Mouse (Mus musculus) stomach, embryonic 14.5 days (tissue): ENCODE data around the gene Osgin1. TPM values are rescaled to one million over a fixed set of nuclear protein-coding genes. Genes with fewer than 3 reads are reported as not detected.

ENCODE experiments used
- ATAC-seq: fragments of 200-750 bp; cut with Nextera tagmentation; 2 replicates; pipeline ENCODE4 v1.8.0; 2017; ENCODE audit warnings: low read depth, moderate TSS enrichment; ENCODE audit not compliant: insufficient number of reproducible peaks, insufficient read depth, low FRiP score
- H3K27ac ChIP-seq: fragments of 300-500 bp; sonication (generic); 2 replicates; pipeline ENCODE4 v1.5.1; 2014; ENCODE audit warnings: mild to moderate bottlenecking, low read length, moderate library complexity, mixed read lengths
- H3K27me3 ChIP-seq: fragments of 300-500 bp; sonication (generic); 2 replicates; pipeline ENCODE4 v1.6.1; 2014; ENCODE audit warnings: low read length, control low read depth, mixed read lengths; ENCODE audit not compliant: control insufficient read depth, insufficient read depth
- H3K36me3 ChIP-seq: fragments of 300-500 bp; sonication (generic); 2 replicates; pipeline ENCODE4 v1.6.1; 2014; ENCODE audit warnings: mild to moderate bottlenecking, control low read depth, low read length, moderate library complexity, mixed read lengths; ENCODE audit not compliant: control insufficient read depth, insufficient read depth
- H3K4me1 ChIP-seq: fragments of 300-500 bp; sonication (generic); 2 replicates; pipeline ENCODE4 v1.6.1; 2014; ENCODE audit warnings: low read length, control low read depth, mixed read lengths; ENCODE audit not compliant: control insufficient read depth, insufficient read depth
- H3K4me2 ChIP-seq: fragments of 300-500 bp; sonication (generic); replicated peaks from 2 replicates; pipeline ENCODE4 v1.6.1; 2014; ENCODE audit warnings: low read depth, low read length, control low read depth
- H3K4me3 ChIP-seq: fragments of 300-500 bp; sonication (generic); 2 replicates; pipeline ENCODE4 v1.5.1; 2014; ENCODE audit warnings: low read depth, low read length, control low read depth
- H3K9ac ChIP-seq: fragments of 300-500 bp; sonication (generic); replicated peaks from 2 replicates; pipeline ENCODE4 v1.6.1; 2014; ENCODE audit warnings: low read depth, mild to moderate bottlenecking, control low read depth, low read length, moderate library complexity, mixed read lengths
- H3K9me3 ChIP-seq: fragments of 300-500 bp; sonication (generic); 2 replicates; pipeline ENCODE4 v1.6.1; 2016; ENCODE audit warnings: low read depth, low read length, control low read depth; ENCODE audit not compliant: control insufficient read depth
- WGBS: fragments of 180-500 bp; shearing (Covaris S2); extraction: QIAGEN DNeasy Blood & Tissue Kit; methylation state at CpG from one replicate; pipeline ENCODE4 v1.1.7; 2014; 5-methylcytosine and 5-hydroxymethylcytosine counted together
- polyA plus RNA-seq: library from polyadenylated mRNA; unstranded; fragments of >200 nt; fragmentation: Nextera tagmentation; extraction: Ambion mirVana; gene quantifications from 2 replicates; pipeline ENCODE4 v1.2.1, GENCODE M21; 2014

Gene Osgin1
- 2.3 and 3.7 TPM in 2 replicates for polyA plus RNA-seq

GRCm38 (mm10) chr8:119433582-119434174, at the start of gene Osgin1:
Osgin1 (plus strand) TSS chr8:119434124.
- no peaks in the 10 kb centered on the region for H3K36me3 ChIP-seq
- H3K9me3 ChIP-seq: no peaks in the 10 kb centered on the region
- H3K9ac ChIP-seq: no peak within 1 kb of the TSS
- H3K4me3 ChIP-seq: no peak within 1 kb of the TSS
- H3K4me1 ChIP-seq: peaks cover 12% of the 10 kb centered on the region; the same call in 1 of the 2 replicates
- WGBS: 89% methylated on average over 13 of the region's 13 CpGs
- no peak within 1 kb of the TSS for H3K4me2 ChIP-seq
- H3K27me3 ChIP-seq: no peaks in the 10 kb centered on the region
- no peak within 1 kb of the TSS for H3K27ac ChIP-seq
- ATAC-seq: no peak

DNA sequence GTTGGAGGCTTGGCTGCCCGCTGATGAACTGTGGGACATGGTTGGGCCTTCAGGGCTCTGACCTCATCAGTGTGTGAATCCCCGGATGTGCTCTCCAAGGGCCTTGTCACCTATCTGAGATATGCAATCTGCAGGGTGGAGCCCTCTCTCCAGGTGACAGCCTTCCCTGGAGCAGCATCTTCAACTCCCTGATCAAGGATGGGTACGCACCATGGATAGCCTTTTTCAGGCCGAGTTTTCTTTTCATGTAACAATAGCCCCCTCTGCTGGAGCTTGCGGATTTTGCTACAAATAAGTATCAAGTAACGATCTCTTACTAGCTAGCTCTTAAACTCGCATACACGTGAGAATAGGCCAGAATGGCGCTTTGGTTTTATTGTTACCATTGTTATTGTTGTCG, 49.4 kb upstream of the Osgin1 start:
- ATAC-seq: peak; percentile 42; the same call in 1 of the 2 replicates
- Histone ChIP-seq H3K4me3 (no peak overlapping the region), H3K4me1 (no peaks in the 10 kb centered on the region), H3K4me2 (no peak overlapping the region), H3K27me3 (no peaks in the 10 kb centered on the region), H3K27ac (no peak overlapping the region), H3K36me3 (no peaks in the 10 kb centered on the region), H3K9ac (no peak overlapping the region), H3K9me3 (no peaks in the 10 kb centered on the region)
- 26% methylated on average over 10 of the region's 10 CpGs for WGBS

DNA sequence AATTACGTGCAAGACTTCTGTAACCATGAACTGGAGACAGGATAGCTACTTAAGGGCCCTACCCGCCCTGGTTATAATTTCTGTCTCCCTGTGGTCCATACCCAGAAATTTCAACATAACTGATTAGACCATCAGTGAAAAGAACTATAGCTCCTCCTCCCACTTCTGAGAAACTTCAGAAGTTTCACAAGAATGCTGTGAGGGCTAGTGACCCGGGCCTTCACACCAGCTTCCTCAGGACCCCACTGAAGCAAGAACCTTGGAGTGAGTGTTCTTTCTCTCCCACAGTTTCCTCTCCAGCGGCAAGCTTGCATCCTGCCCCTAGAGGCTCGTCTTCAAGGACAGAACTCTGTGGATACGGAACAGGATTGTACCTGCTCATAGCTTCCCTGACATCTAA, 48.1 kb upstream of the Osgin1 start:
- H3K27me3 ChIP-seq: no peaks in the 10 kb centered on the region
- WGBS: 74% methylated on average over 6 of the region's 6 CpGs
- H3K9ac ChIP-seq: no peak overlapping the region
- H3K4me1 ChIP-seq: no peaks in the 10 kb centered on the region
- no peak overlapping the region for H3K4me2 ChIP-seq
- no peaks in the 10 kb centered on the region for H3K36me3 ChIP-seq
- no peak overlapping the region for H3K4me3 ChIP-seq
- no peak for ATAC-seq
- no peak overlapping the region for H3K27ac ChIP-seq
- H3K9me3 ChIP-seq: no peaks in the 10 kb centered on the region

GRCm38 (mm10) chr8:119386988-119387387, 46.9 kb upstream of the Osgin1 start:
- Histone ChIP-seq H3K4me1 (no peaks in the 10 kb centered on the region), H3K27me3 (no peaks in the 10 kb centered on the region), H3K36me3 (no peaks in the 10 kb centered on the region), H3K9ac (no peak overlapping the region), H3K9me3 (no peaks in the 10 kb centered on the region), H3K4me3 (no peak overlapping the region), H3K4me2 (no peak overlapping the region), H3K27ac (no peak overlapping the region)
- 74% methylated on average over 6 of the region's 6 CpGs for WGBS
- ATAC-seq: no peak

- H3K4me1 ChIP-seq: peaks cover 6% of the 10 kb centered on the region; the same call in 1 of the 2 replicates
- WGBS: 70% methylated on average over 9 of the region's 9 CpGs
- 0 out of 2 replicates have a peak overlapping the region, but pooled peaks have one; percentile 78 for H3K9ac ChIP-seq
- no peaks in the 10 kb centered on the region for H3K9me3 ChIP-seq
- peak overlapping the region; percentile 82 for H3K4me3 ChIP-seq
- ATAC-seq: no peak
- no peaks in the 10 kb centered on the region for H3K27me3 ChIP-seq
- H3K27ac ChIP-seq: no peak overlapping the region
- H3K4me2 ChIP-seq: peak overlapping the region; percentile 99
- no peaks in the 10 kb centered on the region for H3K36me3 ChIP-seq
These were observed 39.8 kb upstream of the Osgin1 start for GRCm38 (mm10) chr8:119394097-119394496.

- H3K9ac ChIP-seq: peak within 1 kb of the TSS; percentile 78
- no peaks in the 10 kb centered on the region for H3K36me3 ChIP-seq
- WGBS: 2% methylated on average over 44 of the region's 44 CpGs
- H3K4me1 ChIP-seq: peaks cover 6% of the 10 kb centered on the region; the same call in 1 of the 2 replicates
- H3K4me2 ChIP-seq: peak within 1 kb of the TSS; percentile 99
- ATAC-seq: peak; percentile 94
- peak within 1 kb of the TSS; percentile 82 for H3K4me3 ChIP-seq
- H3K27ac ChIP-seq: peak within 1 kb of the TSS; percentile 69; the same call in 1 of the 2 replicates
- no peaks in the 10 kb centered on the region for H3K27me3 ChIP-seq
- H3K9me3 ChIP-seq: no peaks in the 10 kb centered on the region
These were observed 39.3 kb upstream of the Osgin1 start, which contains the start of gene Mlycd for GRCm38 (mm10) chr8:119394524-119395026. Mlycd (plus strand) TSS chr8:119394878.

DNA sequence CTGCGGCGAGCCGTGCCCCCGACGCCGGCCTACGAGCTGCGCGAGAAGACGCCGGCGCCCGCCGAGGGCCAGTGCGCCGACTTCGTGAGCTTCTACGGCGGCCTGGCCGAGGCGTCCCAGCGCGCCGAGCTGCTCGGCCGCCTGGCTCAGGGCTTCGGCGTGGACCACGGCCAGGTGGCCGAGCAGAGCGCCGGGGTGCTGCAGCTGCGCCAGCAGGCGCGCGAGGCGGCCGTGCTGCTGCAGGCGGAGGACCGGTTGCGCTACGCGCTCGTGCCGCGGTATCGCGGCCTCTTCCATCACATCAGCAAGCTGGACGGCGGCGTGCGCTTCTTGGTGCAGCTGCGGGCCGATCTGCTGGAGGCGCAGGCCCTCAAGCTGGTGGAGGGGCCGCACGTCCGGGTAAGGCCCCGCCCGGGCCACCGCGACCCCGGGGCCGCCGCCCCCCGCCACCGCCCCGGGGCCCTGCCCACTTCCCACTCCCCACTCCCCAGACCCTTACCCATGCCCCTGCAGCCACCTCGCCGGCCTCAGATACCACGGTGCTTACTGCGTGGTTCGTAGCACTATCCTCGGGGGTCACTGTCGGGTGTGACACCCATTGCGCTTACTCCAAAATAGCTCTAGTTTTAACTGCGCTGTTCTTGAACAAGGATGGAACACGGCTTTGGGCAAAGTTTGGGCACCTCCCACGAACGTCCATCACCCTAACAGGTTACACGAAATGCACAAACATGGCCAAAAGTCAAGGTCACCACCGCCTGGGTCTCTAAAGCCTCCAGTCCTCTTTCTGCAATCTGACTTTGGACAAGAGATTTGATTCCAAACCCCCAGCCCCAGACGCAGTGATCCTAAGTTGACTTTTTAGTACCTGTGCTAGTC, 38.6 kb upstream of the Osgin1 start:
- WGBS: 4% methylated on average over 83 of the region's 83 CpGs
- Histone ChIP-seq H3K27me3 (no peaks in the 10 kb centered on the region), H3K36me3 (no peaks in the 10 kb centered on the region), H3K27ac (peak overlapping the region; percentile 69; the same call in 1 of the 2 replicates), H3K9ac (peak overlapping the region; percentile 78), H3K4me3 (peak overlapping the region; percentile 82), H3K4me1 (peaks cover 6% of the 10 kb centered on the region; the same call in 1 of the 2 replicates), H3K9me3 (no peaks in the 10 kb centered on the region), H3K4me2 (peak overlapping the region; percentile 99)
- ATAC-seq: peak; percentile 23; the same call in 1 of the 2 replicates

DNA sequence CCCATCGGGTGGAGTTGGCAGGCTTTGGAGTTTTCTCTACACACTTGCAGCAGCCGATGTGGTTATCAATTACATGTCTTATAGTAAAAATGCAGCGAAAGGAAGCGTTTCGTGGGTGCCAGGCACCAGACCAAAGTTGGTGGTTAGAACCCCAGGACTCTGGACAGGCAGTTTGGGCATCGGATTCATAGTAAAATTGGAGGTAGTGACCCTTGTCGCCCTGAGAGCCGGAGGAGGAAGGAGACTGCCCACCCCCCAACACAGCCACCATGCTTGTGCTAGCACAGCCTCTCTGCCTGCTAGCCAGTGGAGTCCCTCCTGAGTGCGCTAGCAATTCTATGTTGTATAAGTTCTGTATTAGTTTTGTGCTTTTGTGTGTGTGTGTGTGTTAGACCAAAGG, 35.4 kb upstream of the Osgin1 start:
- Histone ChIP-seq H3K9me3 (no peaks in the 10 kb centered on the region), H3K4me3 (no peak overlapping the region), H3K27ac (no peak overlapping the region), H3K36me3 (peaks cover 5% of the 10 kb centered on the region; the same call in 1 of the 2 replicates), H3K4me1 (peaks cover 6% of the 10 kb centered on the region; the same call in 1 of the 2 replicates), H3K27me3 (no peaks in the 10 kb centered on the region), H3K4me2 (no peak overlapping the region), H3K9ac (no peak overlapping the region)
- no peak for ATAC-seq
- WGBS: 86% methylated on average over 9 of the region's 9 CpGs
